Mouse (Mus musculus) heart, postnatal 0 days (tissue): ENCODE data around the gene Rbbp4. TPM values are rescaled to one million over a fixed set of nuclear protein-coding genes. Genes with fewer than 3 reads are reported as not detected.

ENCODE experiments used
- ATAC-seq: fragments of 200-750 bp; cut with Nextera tagmentation; 2 replicates; pipeline ENCODE4 v1.8.0; 2017; ENCODE audit warnings: low read depth, moderate number of reproducible peaks, moderate library complexity; ENCODE audit not compliant: insufficient read depth
- DNase-seq: peaks from one replicate; pipeline ENCODE4 v3.0.0-alpha.2; 2016; ENCODE audit warnings: low spot score
- H3K27ac ChIP-seq: fragments of 300-500 bp; sonication (generic); 2 replicates; pipeline ENCODE4 v1.5.1; 2014; ENCODE audit warnings: low read depth, mild to moderate bottlenecking
- H3K27me3 ChIP-seq: fragments of 300-500 bp; sonication (generic); 2 replicates; pipeline ENCODE4 v1.6.1; 2014; ENCODE audit warnings: low read length, mixed read lengths; ENCODE audit not compliant: control insufficient read depth, insufficient read depth
- H3K36me3 ChIP-seq: fragments of 300-500 bp; sonication (generic); replicated peaks from 2 replicates; pipeline ENCODE4 v1.6.1; 2014; ENCODE audit warnings: low read length, mixed read lengths; ENCODE audit not compliant: control insufficient read depth, insufficient read depth
- H3K4me1 ChIP-seq: fragments of 300-500 bp; sonication (generic); 2 replicates; pipeline ENCODE4 v1.6.1; 2014; ENCODE audit warnings: antibody characterized with exemption; ENCODE audit not compliant: control insufficient read depth, insufficient read depth
- H3K4me2 ChIP-seq: fragments of 300-500 bp; sonication (generic); 2 replicates; pipeline ENCODE4 v1.6.1; 2014; ENCODE audit warnings: low read depth, mild to moderate bottlenecking, low read length, moderate library complexity
- H3K4me3 ChIP-seq: fragments of 300-500 bp; sonication (generic); 2 replicates; pipeline ENCODE4 v1.5.1; 2014; ENCODE audit warnings: low read depth, low read length
- H3K9ac ChIP-seq: fragments of 300-500 bp; sonication (generic); replicated peaks from 2 replicates; pipeline ENCODE4 v1.6.1; 2014; ENCODE audit warnings: low read depth, low read length, mixed read lengths
- H3K9me3 ChIP-seq: fragments of 300-500 bp; sonication (generic); replicated peaks from 2 replicates; pipeline ENCODE4 v1.6.1; 2016; ENCODE audit warnings: low read length; ENCODE audit not compliant: control insufficient read depth
- CTCF ChIP-seq: IDR thresholded peaks from 2 replicates; pipeline ENCODE4 v1.5.1; 2016; ENCODE audit warnings: antibody characterized with exemption, control low read depth, low read depth
- EP300 ChIP-seq: IDR thresholded peaks from 2 replicates; pipeline ENCODE4 v1.6.1; 2016; ENCODE audit warnings: antibody characterized with exemption, low read depth
- WGBS: fragments of 180-500 bp; shearing (Covaris S2); extraction: QIAGEN DNeasy Blood & Tissue Kit; methylation state at CpG from one replicate; pipeline ENCODE4 v1.1.7; 2014; 5-methylcytosine and 5-hydroxymethylcytosine counted together
- polyA plus RNA-seq: library from polyadenylated mRNA; unstranded; fragments of >200 nt; fragmentation: Nextera tagmentation; extraction: Ambion mirVana; gene quantifications from 2 replicates; pipeline ENCODE4 v1.2.1, GENCODE M21; 2015
- total RNA-seq: library from RNA; depleted of rRNA; stranded (reverse); fragments of >200 nt; gene quantifications from 2 replicates; pipeline ENCODE4 v1.2.3, GENCODE M21; 2014; ENCODE audit warnings: low replicate concordance; rRNA removed

Rbbp4 gene
- total RNA-seq (97.3 and 101 TPM in 2 replicates), polyA plus RNA-seq (221 and 222 TPM in 2 replicates)

GRCm38 (mm10) chr4:129335216-129336074, at the start of gene Rbbp4, which contains the start of gene Zbtb8os:
Gene Rbbp4, minus strand, starts transcription at chr4:129335370.
Gene Zbtb8os, plus strand, starts transcription at chr4:129335695.
- Histone ChIP-seq H3K4me1 (peaks cover 27% of the 10 kb centered on the region), H3K4me2 (peak within 1 kb of the TSS; percentile 83), H3K9ac (peak within 1 kb of the TSS; percentile 94), H3K9me3 (no peaks in the 10 kb centered on the region), H3K36me3 (peaks cover 8% of the 10 kb centered on the region; the same call in 1 of the 2 replicates), H3K27ac (peak within 1 kb of the TSS; percentile 100), H3K27me3 (no peaks in the 10 kb centered on the region), H3K4me3 (peak within 1 kb of the TSS; percentile 83)
- TF ChIP-seq EP300 (peak; percentile 80; the same call in 1 of the 2 replicates), CTCF (peak; percentile 23; the same call in 1 of the 2 replicates)
- DNase-seq (peak; percentile 99), ATAC-seq (peak; percentile 96)
- WGBS: under 1% methylated on average over 66 of the region's 73 CpGs

- no peak overlapping the region for H3K4me2 ChIP-seq
- no peaks in the 10 kb centered on the region for H3K9me3 ChIP-seq
- DNase-seq (peak; percentile 51), ATAC-seq (peak; percentile 61)
- 22% methylated on average over 6 of the region's 6 CpGs for WGBS
- peak overlapping the region; percentile 35 for H3K27ac ChIP-seq
- H3K4me3 ChIP-seq: no peak overlapping the region
- no peaks in the 10 kb centered on the region for H3K36me3 ChIP-seq
- no peak overlapping the region for H3K9ac ChIP-seq
- H3K4me1 ChIP-seq: no peaks in the 10 kb centered on the region
- no peaks in the 10 kb centered on the region for H3K27me3 ChIP-seq
- TF ChIP-seq CTCF (no peak), EP300 (no peak)
Observed at GRCm38 (mm10) chr4:129384440-129384839, 49.3 kb upstream of the Rbbp4 start.

GRCm38 (mm10) chr4:129383586-129383985, 48.4 kb upstream of the Rbbp4 start:
- Histone ChIP-seq H3K4me3 (no peak overlapping the region), H3K9me3 (no peaks in the 10 kb centered on the region), H3K4me1 (no peaks in the 10 kb centered on the region), H3K4me2 (peak overlapping the region; percentile 0; the same call in 1 of the 2 replicates), H3K27ac (0 out of 2 replicates have a peak overlapping the region, but pooled peaks have one; percentile 35), H3K27me3 (no peaks in the 10 kb centered on the region), H3K36me3 (no peaks in the 10 kb centered on the region), H3K9ac (no peak overlapping the region)
- no peak for ATAC-seq
- TF ChIP-seq CTCF (no peak), EP300 (no peak)
- WGBS: 76% methylated on average over 3 of the region's 3 CpGs
- DNase-seq: no peak

- peak overlapping the region; percentile 5; the same call in 1 of the 2 replicates for H3K4me2 ChIP-seq
- DNase-seq (no peak), ATAC-seq (no peak)
- no peaks in the 10 kb centered on the region for H3K9me3 ChIP-seq
- 72% methylated on average over 2 of the region's 2 CpGs for WGBS
- no peak overlapping the region for H3K9ac ChIP-seq
- H3K27me3 ChIP-seq: no peaks in the 10 kb centered on the region
- H3K27ac ChIP-seq: peak overlapping the region; percentile 32; the same call in 1 of the 2 replicates
- no peaks in the 10 kb centered on the region for H3K36me3 ChIP-seq
- H3K4me1 ChIP-seq: no peaks in the 10 kb centered on the region
- TF ChIP-seq EP300: no peak
- TF ChIP-seq CTCF: no peak
- H3K4me3 ChIP-seq: no peak overlapping the region
Observed at GRCm38 (mm10) chr4:129382488-129382887, 47.3 kb upstream of the Rbbp4 start.

- Histone ChIP-seq H3K9ac (no peak overlapping the region), H3K27me3 (no peaks in the 10 kb centered on the region), H3K4me3 (no peak overlapping the region), H3K4me1 (no peaks in the 10 kb centered on the region), H3K27ac (no peak overlapping the region), H3K36me3 (no peaks in the 10 kb centered on the region), H3K4me2 (no peak overlapping the region), H3K9me3 (no peaks in the 10 kb centered on the region)
- ATAC-seq: no peak
- 84% methylated on average over 9 of the region's 9 CpGs for WGBS
- no peak for TF ChIP-seq EP300
- DNase-seq: no peak
Observed at GRCm38 (mm10) chr4:129382029-129382428, 46.9 kb upstream of the Rbbp4 start.
